Mouse (Mus musculus): Measurements from ENCODE around the gene Calhm1. TPM values are rescaled to one million over a fixed set of nuclear protein-coding genes. Genes with fewer than 3 reads are reported as not detected.

Gene Calhm1
- polyA plus RNA-seq, 1 experiment from 2014 or later, result not detected

DNA sequence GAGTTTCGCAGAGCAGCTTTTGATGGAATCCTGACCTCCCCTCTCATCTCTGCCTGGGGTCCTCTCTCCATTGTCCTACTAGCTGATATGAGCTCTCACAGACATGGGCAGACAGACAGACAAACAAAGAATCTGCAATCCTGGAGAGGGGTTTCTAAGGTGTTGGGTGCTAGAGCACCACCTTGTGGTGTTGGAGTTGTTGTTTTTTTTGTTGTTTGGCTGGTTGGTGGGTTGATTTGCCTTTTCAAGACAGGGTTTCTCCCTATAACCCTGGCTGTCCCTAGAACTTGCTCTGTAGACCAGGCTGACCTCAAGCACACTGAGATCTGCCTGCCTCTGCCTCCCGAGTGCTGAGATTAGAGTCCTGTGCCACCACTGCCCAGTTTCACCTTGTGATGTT, 31.4 kb upstream of the Calhm1 start:
- Histone ChIP-seq H3K27ac (no peak overlapping the region), H3K36me3 (no peaks in the 10 kb centered on the region), H3K4me2 (replicated peaks) (no peak overlapping the region), H3K9ac (no peak overlapping the region), H3K4me1 (peaks cover 6% of the 10 kb centered on the region), H3K9me3 (no peaks in the 10 kb centered on the region), H3K27me3 (peaks cover 24% of the 10 kb centered on the region), H3K4me3 (no peak overlapping the region)
- WGBS, result 71% methylated on average over 2 of the region's 2 CpGs
- no peak for ATAC-seq (ENCODE audit: insufficient number of reproducible peaks, insufficient read depth, low FRiP score, low TSS enrichment)

DNA sequence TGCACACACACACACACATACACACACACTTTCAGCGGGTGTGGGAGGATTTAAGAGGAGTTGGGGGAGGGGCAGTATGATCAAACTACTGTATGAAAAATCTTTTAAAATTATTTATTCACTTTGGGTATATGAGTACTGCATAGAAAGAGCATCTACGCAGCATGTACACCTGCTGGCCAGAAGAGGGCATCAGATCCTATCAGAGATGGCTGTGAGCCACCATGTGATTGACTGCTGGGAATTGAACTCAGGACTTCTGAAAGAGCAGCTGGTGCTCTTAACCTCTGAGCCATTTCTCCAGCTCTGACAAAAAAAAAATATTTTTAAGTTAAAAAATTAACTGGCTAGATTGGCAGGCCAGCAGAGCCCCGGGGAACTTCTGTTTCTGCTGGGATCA, 30.5 kb upstream of the Calhm1 start:
- no peak overlapping the region for H3K4me3 ChIP-seq

DNA sequence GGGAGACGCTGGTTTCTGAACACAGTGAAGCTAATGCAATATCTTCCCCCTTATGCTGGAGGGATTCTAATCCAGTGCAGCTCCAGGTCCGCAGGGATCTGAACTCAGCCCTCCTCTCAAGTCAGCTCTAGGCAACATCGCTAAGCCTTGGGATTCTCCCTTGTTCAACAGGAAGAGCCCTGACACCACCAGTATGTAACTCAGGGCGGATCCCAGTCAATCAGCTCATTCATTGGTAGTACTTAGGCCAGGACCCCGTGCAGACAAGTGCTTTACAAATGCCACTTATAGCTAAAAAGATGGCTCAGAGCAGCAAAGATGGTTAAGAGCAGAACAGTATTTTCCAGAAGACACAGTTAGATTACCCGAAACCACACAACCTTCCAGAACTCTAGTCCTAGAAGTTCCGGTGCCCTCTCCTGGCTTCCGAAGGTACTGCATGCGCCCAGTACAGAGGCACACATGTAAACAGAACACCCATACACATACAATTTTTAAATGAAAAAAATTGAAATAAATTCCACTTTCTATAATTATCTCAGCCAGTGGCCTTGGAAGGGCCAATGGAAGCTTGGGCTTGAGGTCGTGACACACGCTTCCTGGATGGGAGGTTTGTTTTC, 24.8 kb upstream of the Calhm1 start:
- Histone ChIP-seq H3K4me2 (replicated peaks) (peak overlapping the region; percentile 18; the same call in 1 of the 2 replicates), H3K4me1 (no peaks in the 10 kb centered on the region)
- WGBS, result 23% methylated on average over 11 of the region's 11 CpGs

More for the DNA sequence above, 30.5 kb upstream of the Calhm1 start:
- no peaks in the 10 kb centered on the region for H3K36me3 ChIP-seq
- H3K4me1 ChIP-seq, result peaks cover 3% of the 10 kb centered on the region
- H3K9me3 ChIP-seq, result no peaks in the 10 kb centered on the region
- no peak for ATAC-seq (ENCODE audit: insufficient number of reproducible peaks, insufficient read depth, low FRiP score, low TSS enrichment)
- no peak overlapping the region for H3K9ac ChIP-seq
- H3K27ac ChIP-seq, result no peak overlapping the region
- WGBS, result 46% methylated on average over 3 of the region's 3 CpGs
- H3K27me3 ChIP-seq, result peaks cover 15% of the 10 kb centered on the region
- H3K4me2 ChIP-seq (replicated peaks), result no peak overlapping the region

DNA sequence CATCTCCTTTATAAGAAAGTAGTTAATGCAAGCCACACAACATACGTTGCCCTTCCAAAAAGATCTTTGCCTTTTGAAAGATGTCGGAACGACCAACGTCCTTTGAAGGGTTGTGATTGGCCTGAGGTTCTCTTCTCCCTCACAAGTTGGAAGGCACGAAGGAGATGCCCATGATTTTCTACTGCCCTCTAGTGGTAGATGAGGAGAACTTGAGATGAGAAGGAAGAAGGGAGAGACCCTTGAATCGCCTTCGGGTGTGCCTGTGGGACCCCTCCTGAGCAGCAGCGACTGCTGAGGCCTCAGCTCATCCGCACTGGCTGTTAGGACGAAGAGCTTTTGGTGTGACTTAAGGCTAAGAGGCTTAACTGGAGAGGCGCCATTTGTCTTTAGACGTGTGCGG, 24.2 kb upstream of the Calhm1 start:
- Histone ChIP-seq H3K9ac (no peak overlapping the region), H3K27me3 (no peaks in the 10 kb centered on the region; the same call in 1 of the 2 replicates), H3K4me3 (no peak overlapping the region), H3K4me2 (replicated peaks) (peak overlapping the region; percentile 18), H3K27ac (no peak overlapping the region), H3K36me3 (no peaks in the 10 kb centered on the region), H3K4me1 (no peaks in the 10 kb centered on the region), H3K9me3 (no peaks in the 10 kb centered on the region)
- ATAC-seq (ENCODE audit: insufficient number of reproducible peaks, insufficient read depth, low FRiP score, low TSS enrichment), result no peak
- 10% methylated on average over 13 of the region's 13 CpGs for WGBS

More for the DNA sequence above, 24.8 kb upstream of the Calhm1 start:
- Histone ChIP-seq H3K36me3 (no peaks in the 10 kb centered on the region), H3K27me3 (no peaks in the 10 kb centered on the region; the same call in 1 of the 2 replicates), H3K9me3 (no peaks in the 10 kb centered on the region), H3K27ac (no peak overlapping the region), H3K9ac (no peak overlapping the region), H3K4me3 (no peak overlapping the region)
- peak; percentile 67; the same call in 1 of the 2 replicates for ATAC-seq (ENCODE audit: insufficient number of reproducible peaks, insufficient read depth, low FRiP score, low TSS enrichment)

- no peaks in the 10 kb centered on the region for H3K9me3 ChIP-seq
- no peak overlapping the region for H3K9ac ChIP-seq
- no peaks in the 10 kb centered on the region; the same call in 1 of the 2 replicates for H3K27me3 ChIP-seq
- H3K4me1 ChIP-seq, result no peaks in the 10 kb centered on the region
- no peak overlapping the region for H3K27ac ChIP-seq
- H3K36me3 ChIP-seq, result no peaks in the 10 kb centered on the region
- H3K4me2 ChIP-seq (replicated peaks), result peak overlapping the region; percentile 18; the same call in 1 of the 2 replicates
- no peak overlapping the region for H3K4me3 ChIP-seq
- ATAC-seq (ENCODE audit: insufficient number of reproducible peaks, insufficient read depth, low FRiP score, low TSS enrichment), result no peak
- WGBS, result 46% methylated on average over 7 of the region's 7 CpGs
Measured at GRCm38 (mm10) chr19:47167617-47168214, 23.7 kb upstream of the Calhm1 start.

- WGBS, result 41% methylated on average over 3 of the region's 3 CpGs
- Histone ChIP-seq H3K27ac (no peak overlapping the region), H3K4me3 (no peak overlapping the region), H3K4me2 (replicated peaks) (no peak overlapping the region), H3K9me3 (no peaks in the 10 kb centered on the region), H3K27me3 (no peaks in the 10 kb centered on the region; the same call in 1 of the 2 replicates), H3K9ac (no peak overlapping the region), H3K36me3 (no peaks in the 10 kb centered on the region), H3K4me1 (no peaks in the 10 kb centered on the region)
- ATAC-seq (ENCODE audit: insufficient number of reproducible peaks, insufficient read depth, low FRiP score, low TSS enrichment), result no peak
Measured at GRCm38 (mm10) chr19:47166758-47167157, 22.7 kb upstream of the Calhm1 start.

- WGBS, result 88% methylated on average over 6 of the region's 6 CpGs
Measured at GRCm38 (mm10) chr19:47163176-47163744, 19.2 kb upstream of the Calhm1 start.

DNA sequence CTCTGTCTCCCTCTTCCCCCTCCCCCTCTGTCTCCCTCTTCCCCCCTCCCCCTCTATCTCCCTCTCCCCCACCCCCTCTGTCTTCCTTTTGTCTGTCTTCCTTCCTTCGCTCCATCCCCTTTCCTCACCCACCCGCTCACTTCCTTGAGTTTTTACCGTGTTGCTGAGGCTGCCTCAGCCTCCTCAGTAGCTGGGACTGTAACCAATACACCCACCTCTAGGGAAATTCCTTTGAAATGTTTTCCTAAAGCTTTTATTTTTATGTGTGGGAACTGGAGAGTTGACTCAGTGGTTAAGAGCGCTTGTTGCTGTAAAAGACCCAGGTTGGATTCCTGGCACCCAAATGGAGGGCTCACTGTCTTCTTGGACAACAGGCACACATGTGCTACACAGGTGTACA, 17.6 kb upstream of the Calhm1 start:
- ATAC-seq (ENCODE audit: insufficient number of reproducible peaks, insufficient read depth, low FRiP score, low TSS enrichment), result no peak
- H3K27ac ChIP-seq, result no peak overlapping the region
- no peaks in the 10 kb centered on the region for H3K9me3 ChIP-seq
- H3K4me2 ChIP-seq (replicated peaks), result no peak overlapping the region
- 65% methylated on average over 4 of the region's 4 CpGs for WGBS
- no peak overlapping the region for H3K4me3 ChIP-seq
- no peaks in the 10 kb centered on the region for H3K36me3 ChIP-seq
- H3K27me3 ChIP-seq, result no peaks in the 10 kb centered on the region
- H3K4me1 ChIP-seq, result no peaks in the 10 kb centered on the region
- H3K9ac ChIP-seq, result no peak overlapping the region

More at GRCm38 (mm10) chr19:47163176-47163744, 19.2 kb upstream of the Calhm1 start:
- no peak overlapping the region for H3K4me3 ChIP-seq
- H3K27ac ChIP-seq, result no peak overlapping the region
- H3K4me2 ChIP-seq (replicated peaks), result no peak overlapping the region
- no peak for ATAC-seq (ENCODE audit: insufficient number of reproducible peaks, insufficient read depth, low FRiP score, low TSS enrichment)
- no peaks in the 10 kb centered on the region for H3K9me3 ChIP-seq
- no peaks in the 10 kb centered on the region; the same call in 1 of the 2 replicates for H3K27me3 ChIP-seq
- no peaks in the 10 kb centered on the region for H3K4me1 ChIP-seq
- no peak overlapping the region for H3K9ac ChIP-seq
- no peaks in the 10 kb centered on the region for H3K36me3 ChIP-seq

DNA sequence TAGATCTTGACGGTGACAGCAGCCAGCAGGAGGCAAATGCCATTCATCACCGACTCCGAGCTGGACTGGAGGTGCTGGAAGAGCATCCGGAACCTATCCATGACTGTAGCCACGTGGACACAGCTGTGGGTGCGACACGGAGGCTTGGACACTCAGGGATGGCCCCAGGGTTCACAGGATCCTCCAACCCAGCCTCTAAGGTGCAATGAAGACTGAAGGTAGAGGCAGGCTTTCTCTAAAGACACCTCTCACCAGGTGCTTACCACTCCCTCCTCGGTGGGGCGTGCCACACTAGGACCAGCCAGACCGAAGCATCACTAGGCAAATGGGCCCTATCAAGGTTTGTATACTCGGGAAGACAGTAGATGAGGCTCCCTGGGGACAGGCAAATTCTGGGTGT, 13.6 kb upstream of the Calhm1 start, which contains the start of gene Calhm3:
Gene Calhm3 (minus strand): TSS at position 101 of the 400 bp plus-strand sequence.
- no peak for ATAC-seq (ENCODE audit: insufficient number of reproducible peaks, insufficient read depth, low FRiP score, low TSS enrichment)
- WGBS, result 81% methylated on average over 11 of the region's 11 CpGs
- no peak within 1 kb of the TSS for H3K9ac ChIP-seq
- H3K4me3 ChIP-seq, result no peak within 1 kb of the TSS
- H3K36me3 ChIP-seq, result no peaks in the 10 kb centered on the region
- H3K4me2 ChIP-seq (replicated peaks), result no peak within 1 kb of the TSS
- H3K27ac ChIP-seq, result no peak within 1 kb of the TSS
- no peaks in the 10 kb centered on the region for H3K27me3 ChIP-seq
- no peaks in the 10 kb centered on the region for H3K9me3 ChIP-seq
- H3K4me1 ChIP-seq, result no peaks in the 10 kb centered on the region

- Histone ChIP-seq H3K4me1 (0 out of 2 replicates have a peak, but pooled peaks cover 4% of the 10 kb centered on the region), H3K4me2 (replicated peaks) (no peak overlapping the region), H3K27ac (no peak overlapping the region), H3K4me3 (no peak overlapping the region), H3K9me3 (no peaks in the 10 kb centered on the region), H3K36me3 (no peaks in the 10 kb centered on the region), H3K9ac (no peak overlapping the region), H3K27me3 (no peaks in the 10 kb centered on the region)
- ATAC-seq (ENCODE audit: insufficient number of reproducible peaks, insufficient read depth, low FRiP score, low TSS enrichment), result no peak
- 88% methylated on average over 7 of the region's 7 CpGs for WGBS
Measured at GRCm38 (mm10) chr19:47153767-47154166, 9.7 kb upstream of the Calhm1 start.

- Histone ChIP-seq H3K4me2 (replicated peaks) (peak overlapping the region; percentile 53), H3K4me3 (peak overlapping the region; percentile 27), H3K9ac (0 out of 2 replicates have a peak overlapping the region, but pooled peaks have one; percentile 33), H3K9me3 (no peaks in the 10 kb centered on the region), H3K36me3 (no peaks in the 10 kb centered on the region), H3K4me1 (0 out of 2 replicates have a peak, but pooled peaks cover 4% of the 10 kb centered on the region), H3K27me3 (no peaks in the 10 kb centered on the region), H3K27ac (no peak overlapping the region)
- WGBS, result 62% methylated on average over 12 of the region's 12 CpGs
- ATAC-seq (ENCODE audit: insufficient number of reproducible peaks, insufficient read depth, low FRiP score, low TSS enrichment), result no peak
Measured at GRCm38 (mm10) chr19:47152062-47152369, 8.0 kb upstream of the Calhm1 start.

Data from embryonic facial prominence, embryonic 12.5 days (tissue).